Mouse (Mus musculus) left cerebral cortex, adult 8-10 months (tissue): ENCODE measurements around the gene F2. TPM values are rescaled to one million over a fixed set of nuclear protein-coding genes. Genes with fewer than 3 reads are reported as not detected.

ENCODE experiments used
- DNase-seq, 2 experiments: peaks; one replicate each; pipeline ENCODE4 v3.0.0; 2022; ENCODE audit warnings: low spot score in 2 of 2
- total RNA-seq, 4 experiments: library from RNA; stranded (reverse); gene quantifications; 2 replicates each; pipeline ENCODE4 v1.2.4; 2022

F2 gene
- under 1 TPM in 2 of 4 experiments, not detected in 2; 0.23 to 0.42 TPM for total RNA-seq

GRCm38 (mm10) chr2:91636229-91636628, at the start of gene F2:
Gene F2, minus strand, starts transcription at chr2:91636414.
- no peak for DNase-seq

GRCm38 (mm10) chr2:91683919-91684318, 47.7 kb upstream of the F2 start:
- DNase-seq: no peak

DNA sequence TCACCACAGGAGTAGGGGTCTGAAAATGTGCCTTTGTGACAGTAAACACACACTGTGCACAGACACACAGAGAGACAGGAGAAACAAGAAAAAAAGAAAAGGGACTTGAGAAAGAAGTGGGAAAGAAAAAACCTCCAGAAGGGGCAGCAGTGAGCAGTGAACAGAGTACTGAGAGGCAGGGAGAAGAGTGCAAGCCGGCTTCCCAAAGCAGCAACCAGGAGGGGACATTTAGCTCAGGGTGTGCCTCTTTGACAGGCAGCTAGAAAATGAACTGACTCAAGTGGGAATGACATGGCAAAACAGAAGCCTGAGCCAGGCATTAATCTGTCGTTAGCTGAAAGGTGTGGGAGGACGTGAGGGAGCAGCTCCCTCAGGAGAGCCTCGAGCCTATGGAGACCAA, 46.6 kb upstream of the F2 start:
- DNase-seq: peak in 1 of 2 experiments; percentile 21

- DNase-seq: no peak
Observed at GRCm38 (mm10) chr2:91676961-91677360, 40.7 kb upstream of the F2 start.

GRCm38 (mm10) chr2:91676420-91676819, 40.2 kb upstream of the F2 start:
- DNase-seq: no peak

- peak in 1 of 2 experiments; percentile 69 for DNase-seq
Observed at GRCm38 (mm10) chr2:91674895-91675294, 38.7 kb upstream of the F2 start.

DNA sequence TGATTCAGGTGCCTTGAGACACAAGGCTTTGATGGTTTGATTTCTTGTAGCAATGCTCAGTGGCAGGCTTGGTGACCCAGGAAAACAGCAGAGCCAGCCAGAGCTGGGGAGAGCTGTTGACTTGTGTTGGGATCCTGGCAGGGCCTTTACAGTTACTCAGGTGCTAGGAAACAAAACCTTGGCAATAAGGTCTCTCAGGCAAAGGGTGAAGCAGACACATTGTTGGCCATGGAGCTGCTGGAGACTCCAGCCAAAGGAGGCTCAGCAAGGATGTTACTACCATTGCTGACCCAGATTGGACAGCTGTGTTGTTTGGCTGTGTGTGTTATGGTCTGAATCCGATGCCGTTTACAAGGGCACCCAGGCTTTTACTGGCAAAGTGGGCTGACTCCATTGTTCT, 37.4 kb upstream of the F2 start:
- DNase-seq: no peak

GRCm38 (mm10) chr2:91670038-91670437, 33.8 kb upstream of the F2 start:
- DNase-seq: no peak

DNA sequence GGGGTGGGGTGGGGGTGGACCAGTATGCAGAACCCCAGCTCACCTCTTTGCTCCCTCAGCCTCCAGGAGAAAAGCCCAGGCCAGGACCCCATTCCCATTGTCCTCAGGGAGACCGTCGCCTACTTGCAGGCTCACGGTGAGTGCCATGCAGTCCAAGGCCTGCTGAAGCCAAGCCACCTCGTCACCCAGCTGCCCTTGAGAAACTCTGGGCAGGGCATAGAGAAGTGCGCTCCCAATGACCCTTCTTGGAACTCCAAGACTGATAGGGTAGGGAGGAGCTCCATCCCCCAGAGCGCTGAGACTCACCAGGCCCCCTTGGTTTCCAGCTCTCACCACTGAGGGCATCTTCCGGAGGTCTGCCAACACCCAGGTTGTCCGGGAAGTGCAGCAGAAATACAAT, 33.1 kb upstream of the F2 start:
- DNase-seq: no peak

- no peak for DNase-seq
Observed at GRCm38 (mm10) chr2:91667747-91668146, 31.5 kb upstream of the F2 start.

- DNase-seq: no peak
Observed at GRCm38 (mm10) chr2:91666386-91666910, 30.2 kb upstream of the F2 start.

DNA sequence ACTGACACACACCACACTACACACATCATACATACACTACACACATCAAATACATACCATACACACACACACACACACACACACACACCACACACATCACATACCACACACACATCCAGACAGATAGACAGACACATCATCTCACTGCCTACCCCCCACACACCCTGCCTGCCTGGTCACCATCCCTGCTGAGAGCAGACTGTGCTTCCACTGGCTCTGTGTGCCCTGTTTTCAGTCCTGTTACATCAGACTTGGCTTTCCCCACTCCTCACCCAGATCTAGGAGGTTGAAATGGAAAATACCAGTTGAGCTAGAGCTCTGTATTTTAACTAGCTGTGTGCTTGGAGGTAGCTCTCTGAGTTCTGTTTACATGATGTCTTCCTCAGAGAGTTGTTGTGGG, 28.6 kb upstream of the F2 start:
- no peak for DNase-seq

DNA sequence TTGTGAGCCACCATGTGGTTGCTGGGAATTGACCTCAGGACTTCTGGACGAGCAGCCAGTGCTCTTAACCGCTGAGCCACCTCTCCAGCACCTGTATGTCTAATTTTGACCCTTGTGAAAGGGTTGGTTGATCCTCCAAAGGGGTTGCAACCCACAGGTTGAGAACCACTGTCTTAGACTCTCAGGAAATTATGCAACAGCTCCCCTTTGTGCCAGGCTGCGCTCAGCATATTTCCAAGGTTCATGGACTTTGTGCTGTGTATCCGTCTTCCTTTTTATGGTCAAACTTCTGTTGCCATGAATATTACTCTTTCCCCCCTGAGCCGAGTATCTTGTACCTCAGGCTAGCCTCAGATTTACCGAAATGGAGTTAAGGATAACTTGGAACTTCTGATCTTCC, 24.8 kb upstream of the F2 start:
- DNase-seq: no peak

DNA sequence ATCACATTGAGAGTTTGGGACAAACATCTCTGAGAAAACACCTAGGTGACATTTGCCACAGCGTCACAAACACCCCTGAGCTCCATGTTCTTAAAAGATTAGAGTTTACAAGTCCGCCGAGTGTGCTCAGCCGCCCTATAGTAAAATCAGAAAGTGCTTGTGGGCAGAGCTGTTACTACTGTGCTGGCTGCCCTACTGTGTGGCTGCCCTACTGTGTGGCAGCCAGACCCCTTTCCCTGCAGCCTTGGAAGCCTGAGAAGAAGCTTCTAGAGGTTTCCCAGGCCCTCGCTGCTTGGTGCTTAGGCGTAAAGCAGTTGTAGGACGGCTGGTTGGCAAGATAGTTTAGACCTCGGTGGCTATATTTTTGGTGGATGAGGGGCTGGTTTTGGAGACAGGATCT, 23.4 kb upstream of the F2 start:
- DNase-seq: no peak

DNA sequence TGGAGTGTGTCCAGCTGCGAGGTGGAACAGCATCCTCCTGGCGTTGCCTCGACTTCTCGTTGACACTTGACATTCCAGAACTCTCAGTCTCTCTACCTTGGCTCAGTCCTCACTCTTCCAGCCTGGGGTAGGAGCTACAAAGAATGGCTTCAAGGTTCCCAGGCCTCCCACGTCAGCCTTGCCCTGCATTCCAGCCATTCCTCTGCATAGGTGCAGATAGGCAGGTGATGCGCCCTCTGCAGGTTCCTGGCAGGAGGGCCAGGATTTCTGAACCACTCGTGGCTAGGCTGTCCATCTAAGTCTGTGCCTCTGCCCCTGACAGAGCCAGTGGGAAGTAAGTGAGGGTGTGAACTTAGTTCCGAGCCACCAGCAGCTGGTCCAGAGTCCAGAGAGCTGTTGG, 20.6 kb upstream of the F2 start:
- no peak for DNase-seq

GRCm38 (mm10) chr2:91655827-91656226, 19.6 kb upstream of the F2 start:
- DNase-seq: no peak

- DNase-seq: no peak
Observed at GRCm38 (mm10) chr2:91655388-91655787, 19.2 kb upstream of the F2 start.

DNA sequence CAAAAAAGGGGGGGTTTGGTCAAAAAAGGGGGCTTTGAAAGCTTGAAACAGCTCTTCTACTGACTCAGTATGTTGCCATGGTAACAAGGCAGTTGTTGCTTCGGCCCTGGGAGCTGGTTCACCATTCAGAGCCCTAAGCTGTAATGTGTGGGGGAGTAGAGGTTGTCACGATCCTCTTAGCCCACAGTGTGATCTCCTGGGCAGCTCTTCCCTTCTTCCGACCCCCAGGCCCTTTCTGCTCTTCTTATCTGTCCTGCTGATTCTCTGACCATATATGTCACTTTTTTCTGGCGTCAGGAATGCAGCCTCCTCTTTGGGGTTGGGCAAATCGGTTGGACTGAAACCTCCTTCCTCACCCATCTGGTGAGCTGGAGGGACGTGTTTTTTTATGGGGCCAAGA, 16.6 kb upstream of the F2 start:
- DNase-seq: peak in 1 of 2 experiments; percentile 34

DNA sequence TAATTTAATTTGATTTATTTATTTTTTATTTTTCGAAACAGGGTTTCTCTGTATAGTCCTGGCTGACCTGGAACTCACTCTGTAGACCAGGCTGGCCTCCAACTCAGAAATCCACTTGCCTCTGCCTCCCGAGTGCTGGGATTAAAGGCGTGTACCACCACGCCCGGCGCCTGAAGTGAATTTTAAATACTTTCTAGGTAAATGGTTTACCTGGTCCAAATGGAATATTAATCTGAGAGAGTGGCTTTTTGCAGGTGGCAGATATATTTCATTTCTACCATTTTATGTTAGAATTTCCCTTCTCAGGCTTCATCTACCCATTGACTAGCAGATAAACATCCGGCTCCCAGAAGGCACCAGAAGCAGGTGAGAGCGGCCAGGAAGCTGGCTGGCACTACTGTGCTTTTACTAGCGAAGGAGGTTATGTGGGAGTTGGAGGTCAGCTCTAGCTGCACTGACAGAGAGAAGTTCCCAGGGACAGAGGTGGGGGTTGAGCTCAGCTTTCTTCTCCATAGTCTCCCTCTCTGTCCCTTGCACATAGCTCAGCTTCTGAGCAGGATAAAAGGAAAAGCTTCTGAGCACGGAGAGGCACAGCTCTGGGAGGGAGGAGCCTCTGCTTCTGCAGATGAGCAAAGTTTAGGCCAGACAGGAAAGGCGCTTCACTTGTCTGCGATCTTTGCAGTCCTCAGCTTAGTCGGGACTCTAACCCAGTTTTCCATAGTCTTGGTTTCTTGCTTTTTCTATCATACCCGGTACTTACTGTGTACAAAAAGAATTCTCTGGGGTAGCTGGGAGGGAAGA, 15.4 kb upstream of the F2 start:
- DNase-seq: no peak

DNA sequence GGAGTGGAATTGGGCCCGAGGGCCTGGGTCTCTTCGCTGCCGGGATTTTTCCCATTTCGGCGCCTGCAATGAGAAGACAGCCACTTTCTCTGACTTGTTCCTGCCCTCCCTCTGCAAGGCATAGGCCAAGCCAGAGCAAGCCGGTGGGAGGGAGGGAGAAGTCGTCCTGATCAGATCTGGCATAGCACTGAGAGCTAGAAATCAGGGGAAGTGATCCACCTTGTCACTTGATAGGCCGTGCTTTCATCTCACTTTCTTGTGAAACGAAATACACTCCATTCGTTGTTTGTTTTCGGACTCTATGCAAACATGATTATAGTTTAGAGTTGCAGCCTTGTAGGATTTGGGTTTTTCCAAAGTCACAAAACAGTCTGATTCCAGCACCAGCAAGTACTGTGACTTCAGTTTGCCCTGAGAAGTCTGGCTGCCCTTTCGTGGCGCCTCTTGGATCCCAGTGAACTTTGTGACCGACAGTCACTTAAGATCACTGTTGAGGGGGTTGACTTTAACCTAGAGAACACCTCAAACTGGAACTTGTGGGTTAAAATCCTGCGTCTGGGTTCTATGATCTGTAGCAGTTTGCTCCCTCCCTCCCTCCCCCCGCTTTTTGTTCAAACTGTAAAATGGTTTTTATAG, 14.3 kb upstream of the F2 start:
- DNase-seq: no peak

- DNase-seq: peak; percentile 90 to 96
Observed at GRCm38 (mm10) chr2:91649553-91650359, 13.5 kb upstream of the F2 start, which contains the start of the genes Zfp408 and Arhgap1. Gene Zfp408, minus strand, starts transcription at chr2:91649791. Gene Arhgap1, plus strand, starts transcription at chr2:91649860.

- no peak for DNase-seq
Observed at GRCm38 (mm10) chr2:91649152-91649551, 12.9 kb upstream of the F2 start.
